Mouse (Mus musculus) gastrocnemius, adult 2 months (tissue): ENCODE measurements at regions not wholly inside any gene's neighbourhood (a gene's known extent, or its start where the extent isn't known, plus 50 kb on each side); places are given as distances from the start of the nearest gene placed in this dataset.

Experiments used
- DNase-seq: peaks from one replicate; pipeline ENCODE4 v3.0.0; 2022
- H3K27ac ChIP-seq: fragments of 200-600 bp; 2 replicates; pipeline ENCODE4 v1.8.1; 2022; ENCODE audit warnings: mild to moderate bottlenecking
- H3K4me3 ChIP-seq: fragments of 200-600 bp; 2 replicates; pipeline ENCODE4 v1.8.1; 2022; ENCODE audit warnings: mild to moderate bottlenecking, moderate library complexity
- CTCF ChIP-seq: fragments of 200-600 bp; IDR thresholded peaks from 2 replicates; pipeline ENCODE4 v1.8.1; 2022; ENCODE audit warnings: antibody characterized with exemption, mild to moderate bottlenecking, moderate library complexity
- intact Hi-C: fragments of 180-260 bp; cut with DNase I; formaldehyde crosslinking; loops from one replicate; pipeline ENCODE4 v1.15.1; 2025

DNA sequence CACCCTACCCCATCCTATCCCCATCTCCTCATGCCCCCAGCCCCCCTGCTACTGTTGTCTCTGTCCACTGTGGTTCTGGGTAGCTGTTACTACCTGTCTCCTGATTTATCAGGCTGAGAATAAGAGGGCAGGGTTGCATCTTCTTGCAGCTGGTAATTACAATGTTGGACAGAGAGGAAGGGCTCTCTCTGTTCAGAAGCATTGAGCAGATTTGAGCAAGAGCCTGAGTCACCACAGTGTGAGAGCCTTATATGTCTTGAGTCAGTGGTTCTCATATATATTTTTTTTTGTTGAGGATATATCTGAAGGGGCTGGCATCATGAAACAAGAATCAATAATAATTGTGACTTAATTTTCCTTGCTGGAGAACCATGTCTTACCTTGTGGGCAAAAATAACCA, 82.7 kb upstream of the Sipa1l1 start:
- TF ChIP-seq CTCF, result no peak
- DNase-seq, result no peak
- H3K27ac ChIP-seq, result no peak overlapping the region
- intact Hi-C loops, result no loop called here
- no peak overlapping the region for H3K4me3 ChIP-seq

DNA sequence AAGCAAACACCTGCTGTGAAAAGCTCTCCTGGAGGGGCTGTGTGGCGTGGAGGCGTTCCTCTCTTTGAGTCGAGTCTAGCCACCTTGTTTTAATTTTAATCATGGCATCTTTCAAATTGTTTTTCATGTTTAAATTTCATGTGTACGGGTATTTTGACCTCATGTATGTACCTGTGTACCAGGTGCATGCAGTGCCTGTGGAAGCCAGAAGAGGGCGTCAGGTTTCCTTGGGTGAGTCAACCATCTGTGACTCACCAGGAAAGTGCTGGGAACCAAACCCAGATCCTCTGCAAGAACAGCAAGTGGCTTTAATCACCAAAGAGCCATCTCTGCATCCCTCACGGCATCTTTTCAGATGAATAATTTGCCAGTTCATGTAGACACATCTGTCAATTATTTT, 79.8 kb upstream of the Sipa1l1 start:
- Histone ChIP-seq H3K4me3 (no peak overlapping the region), H3K27ac (no peak overlapping the region)
- DNase-seq, result no peak
- no peak; the same call in 1 of the 2 replicates for TF ChIP-seq CTCF
- intact Hi-C loops, result no loop called here

DNA sequence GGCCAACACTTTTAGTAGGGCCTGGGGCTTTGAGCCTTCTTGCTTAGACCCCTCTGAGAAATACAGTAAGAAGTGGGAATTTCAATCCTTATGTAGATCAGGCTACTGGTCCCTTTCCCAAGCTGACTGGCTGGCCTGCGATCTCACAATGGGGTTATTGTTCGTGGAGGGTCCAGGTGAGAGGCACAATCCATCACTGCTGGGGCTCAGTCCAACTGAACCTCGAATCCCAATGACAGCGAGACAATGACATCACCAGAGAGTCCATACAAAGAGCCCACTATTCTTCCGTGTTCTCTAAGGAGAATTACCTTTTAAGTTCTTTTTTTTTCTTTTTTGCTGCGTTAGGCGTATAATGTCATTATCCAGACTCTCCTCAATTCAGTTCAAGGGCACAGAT, 75.8 kb upstream of the Sipa1l1 start:
- no peak overlapping the region for H3K4me3 ChIP-seq
- TF ChIP-seq CTCF, result no peak
- no peak for DNase-seq
- intact Hi-C loops, result no loop called here
- no peak overlapping the region for H3K27ac ChIP-seq

DNA sequence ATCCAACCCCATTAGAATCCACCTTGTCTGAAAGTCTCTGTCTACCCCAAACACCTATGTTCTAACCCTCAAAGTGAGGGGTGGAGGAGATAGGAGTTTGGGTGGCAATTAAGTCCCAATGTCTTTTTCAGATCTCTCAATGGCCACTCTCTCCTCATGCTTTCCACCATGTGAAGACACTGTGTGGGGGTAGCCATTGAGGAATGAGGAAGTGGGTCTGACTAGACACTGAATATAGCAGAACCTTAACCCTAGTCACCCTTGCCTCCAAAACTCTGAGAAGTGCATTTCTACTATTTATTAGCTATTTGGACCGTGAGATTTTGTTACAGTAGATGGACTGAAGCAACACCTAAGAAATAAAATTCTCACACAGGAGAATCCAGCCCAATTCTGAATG, 73.7 kb upstream of the Sipa1l1 start:
- intact Hi-C loops, result no loop called here
- Histone ChIP-seq H3K4me3 (no peak overlapping the region), H3K27ac (no peak overlapping the region)
- DNase-seq, result no peak
- TF ChIP-seq CTCF, result no peak

DNA sequence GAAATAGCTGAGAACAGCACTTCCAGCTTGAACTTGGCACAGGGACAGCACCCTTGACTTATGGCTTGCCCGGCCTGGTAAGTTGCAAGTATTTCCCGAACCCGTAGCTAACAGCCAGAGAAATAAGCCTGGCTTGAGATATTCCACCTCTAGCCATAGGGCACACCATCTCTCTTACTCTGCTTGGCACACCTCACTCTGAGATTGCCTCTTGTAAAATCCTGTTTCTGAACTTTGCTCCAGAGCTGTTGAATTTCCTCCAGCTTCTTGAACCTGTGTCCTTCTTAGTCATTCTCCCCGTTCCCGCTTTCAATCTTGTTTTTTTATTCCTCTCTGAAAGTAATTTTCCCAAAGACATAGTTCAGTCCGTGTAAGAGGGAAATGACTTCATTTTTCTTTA, 72.0 kb upstream of the Sipa1l1 start:
- TF ChIP-seq CTCF, result no peak
- Histone ChIP-seq H3K4me3 (no peak overlapping the region), H3K27ac (no peak overlapping the region)
- intact Hi-C loops, result no loop called here
- DNase-seq, result no peak

DNA sequence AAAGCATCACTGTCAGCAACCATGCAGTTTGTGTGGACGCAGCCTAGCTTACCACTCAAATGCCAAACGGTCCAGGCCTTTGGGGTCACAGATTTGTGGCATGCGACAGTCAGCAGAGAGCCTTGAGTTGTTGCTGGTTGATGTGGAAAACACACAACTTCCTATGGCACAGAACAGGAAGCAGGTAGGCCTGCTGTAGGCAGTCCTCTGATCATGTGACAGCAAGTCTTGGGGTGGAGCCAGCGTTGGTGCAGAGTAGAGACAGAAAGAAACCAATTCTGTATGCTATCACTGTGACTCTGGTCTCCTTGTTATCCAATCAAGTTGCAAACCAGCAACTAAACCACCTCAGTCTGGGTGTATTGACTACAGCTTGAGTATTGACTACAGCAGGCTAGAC, 71.5 kb upstream of the Sipa1l1 start:
- DNase-seq, result no peak
- H3K4me3 ChIP-seq, result no peak overlapping the region
- no peak for TF ChIP-seq CTCF
- intact Hi-C loops, result no loop called here
- no peak overlapping the region for H3K27ac ChIP-seq

DNA sequence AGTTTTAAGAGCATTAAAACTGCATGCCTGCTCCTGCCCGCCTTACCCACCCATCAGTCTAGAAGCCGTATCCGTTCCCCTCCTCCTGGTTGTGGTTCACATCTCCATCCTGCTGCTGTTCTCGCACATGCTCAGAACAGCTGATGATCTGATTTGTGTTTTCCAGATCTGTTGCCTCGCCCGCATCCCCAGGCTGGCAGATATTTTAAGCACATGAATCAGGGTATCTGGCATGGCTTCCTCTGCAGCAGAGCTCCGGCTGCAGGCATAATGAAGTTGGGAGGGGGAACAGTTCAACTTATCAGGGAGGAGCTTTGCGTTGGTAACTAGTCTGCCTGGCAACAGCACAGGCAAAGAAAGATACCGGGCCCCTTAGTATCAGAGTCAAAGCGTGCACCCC, 64.9 kb upstream of the Sipa1l1 start:
- TF ChIP-seq CTCF, result no peak
- no peak overlapping the region for H3K27ac ChIP-seq
- intact Hi-C loops, result no loop called here
- peak; percentile 21 for DNase-seq
- no peak overlapping the region for H3K4me3 ChIP-seq

DNA sequence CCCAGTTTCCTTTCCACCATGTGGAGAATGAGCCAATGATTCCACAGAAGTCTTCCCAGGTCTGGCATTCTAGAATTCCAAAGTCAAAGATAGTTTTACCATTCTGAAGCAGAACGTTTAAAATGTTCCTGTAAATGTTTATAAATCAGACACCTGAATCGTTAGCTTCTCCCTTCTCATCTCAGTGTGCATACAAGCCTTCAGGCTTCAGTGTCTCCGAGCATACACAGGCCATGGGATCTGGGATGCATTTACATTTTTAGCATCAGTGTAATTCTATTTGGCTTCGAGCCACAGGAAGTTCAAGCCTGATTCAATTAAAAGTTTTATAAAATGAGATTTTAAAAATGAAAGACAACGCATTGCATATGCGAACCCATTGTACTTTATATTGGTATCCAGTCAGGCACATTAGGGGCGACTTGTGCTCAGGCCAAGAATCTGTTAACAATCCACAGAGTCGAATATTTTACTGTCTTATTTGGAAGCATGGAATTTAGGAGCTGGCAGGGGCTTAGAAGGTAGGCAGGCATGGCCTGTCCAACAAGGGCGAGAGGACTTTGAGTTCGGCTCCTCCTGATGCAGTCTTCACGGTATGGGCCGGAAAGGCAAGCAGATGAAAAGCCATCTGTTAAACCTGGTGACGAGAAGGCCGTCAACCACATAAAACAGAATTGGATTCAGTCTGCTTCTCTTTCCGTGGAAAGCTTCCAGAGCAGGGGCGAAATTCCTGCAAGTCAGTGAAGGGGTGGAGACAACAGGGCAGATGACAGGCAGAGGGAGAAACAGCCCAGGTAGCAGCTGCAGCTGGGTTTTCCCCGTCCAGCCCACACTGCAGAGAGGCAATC, 63.7 kb upstream of the Sipa1l1 start:
- intact Hi-C loops, result no loop called here
- TF ChIP-seq CTCF, result no peak
- Histone ChIP-seq H3K27ac (no peak overlapping the region), H3K4me3 (no peak overlapping the region)
- no peak for DNase-seq

DNA sequence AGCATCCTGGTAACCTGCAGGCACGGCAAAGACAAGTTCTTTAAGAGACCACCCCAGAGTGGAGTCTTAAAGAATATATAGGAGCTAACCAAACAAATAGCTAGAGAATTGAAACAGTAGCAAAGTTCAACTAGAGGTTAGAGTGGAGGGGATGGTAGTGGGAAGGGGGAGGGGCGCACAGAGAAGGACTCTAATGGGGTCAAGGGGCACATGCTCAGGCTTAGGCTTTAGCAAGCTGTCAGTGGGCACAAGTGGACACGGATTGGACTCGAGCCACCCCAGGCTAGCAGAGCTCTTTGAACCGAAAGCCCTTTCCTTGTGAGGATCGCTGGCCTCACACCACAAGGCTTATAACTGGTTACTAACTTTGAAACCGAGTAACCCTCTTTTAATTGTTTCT, 53.4 kb upstream of the Sipa1l1 start:
- peak overlapping the region; percentile 28; the same call in 1 of the 2 replicates for H3K27ac ChIP-seq
- TF ChIP-seq CTCF, result no peak
- intact Hi-C loops, result no loop called here

More for the DNA sequence above, 53.4 kb upstream of the Sipa1l1 start:
- peak; percentile 26 for DNase-seq
- no peak overlapping the region; the same call in 1 of the 2 replicates for H3K4me3 ChIP-seq
